Comparison of ENCODE assay signal across 8 mouse cellular contexts in the genomic region with DNA sequence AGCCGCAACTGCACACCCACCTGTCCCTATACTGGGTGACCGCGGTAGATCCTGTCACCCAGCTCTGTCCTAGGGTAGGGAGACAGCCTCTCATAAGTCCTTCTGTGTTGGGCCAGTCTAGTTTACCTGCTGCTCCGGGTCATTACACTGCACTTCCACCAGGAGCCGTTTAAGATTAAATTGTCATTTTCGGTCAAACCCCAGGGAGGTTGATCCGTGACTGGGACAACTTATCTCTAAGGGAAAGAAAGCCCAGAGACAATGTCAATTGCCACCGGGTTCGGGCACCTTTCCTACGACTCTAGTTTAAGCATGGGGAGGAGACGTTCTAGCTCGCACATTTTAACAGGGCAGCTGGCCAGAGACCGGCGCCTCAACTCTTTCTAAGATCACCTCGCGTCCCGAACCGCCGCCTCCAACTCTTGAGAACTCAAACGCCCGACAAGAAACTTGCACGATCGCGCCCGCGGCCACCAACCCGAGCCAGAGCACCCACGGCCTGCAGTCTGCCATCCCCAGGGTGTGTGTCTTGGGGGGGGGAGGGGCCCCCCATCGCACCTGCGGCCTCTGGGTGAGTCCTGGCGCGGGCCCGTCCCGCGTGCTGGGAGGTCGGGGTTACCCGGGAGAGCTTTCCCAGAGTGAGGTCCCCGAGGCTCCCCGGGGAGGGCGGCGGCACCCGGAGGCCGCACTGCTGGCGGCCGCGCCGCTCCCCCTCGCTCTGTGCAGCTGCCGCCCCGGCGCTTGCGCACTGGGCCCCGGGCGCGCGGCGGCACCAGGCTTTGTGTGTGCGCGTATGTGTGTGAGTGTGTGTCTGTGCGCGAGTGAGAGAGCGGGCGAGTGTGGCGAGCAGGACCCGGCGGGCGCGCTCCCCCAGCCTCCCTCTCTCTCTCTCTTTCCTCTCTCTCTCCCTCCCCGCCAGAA. TPM values are rescaled to one million over a fixed set of nuclear protein-coding genes. Genes with fewer than 3 reads are reported as not detected.
A peak's percentile ranks its signal among the peaks of the same experiment; 100 is the strongest.
DNase-seq lines count a peak whose midpoint lies in the region; ATAC-seq and TF ChIP-seq lines count a peak whose summit lies in the region.

Gene Bcl7a (plus strand): TSS at position 128 of the 921 bp plus-strand sequence.

- peak; percentile 89 for ATAC-seq in embryonic facial prominence, embryonic 14.5 days (ENCODE audit: low read depth)
- peak; percentile 76 for ATAC-seq in limb, embryonic 12.5 days (ENCODE audit: insufficient number of reproducible peaks, insufficient read depth, low FRiP score, low TSS enrichment, low read depth)
- ATAC-seq in midbrain, embryonic 14.5 days (ENCODE audit: low FRiP score, low TSS enrichment), result peak; percentile 90

- peak within 1 kb of the TSS; percentile 95 for H3K9ac ChIP-seq in embryonic facial prominence, embryonic 14.5 days (ENCODE audit: low read depth, low read length)
- H3K9ac ChIP-seq in limb, embryonic 12.5 days (replicated peaks), result peak within 1 kb of the TSS; percentile 97
- H3K9ac ChIP-seq in midbrain, embryonic 14.5 days (replicated peaks; ENCODE audit: low read length), result peak within 1 kb of the TSS; percentile 95

- under 1% methylated on average over 69 of the region's 69 CpGs for WGBS in bone marrow, adult 2 months
- WGBS in embryonic facial prominence, embryonic 14.5 days, result 2% methylated on average over 36 of the region's 69 CpGs
- 1% methylated on average over 69 of the region's 69 CpGs for WGBS in limb, embryonic 12.5 days
- WGBS in midbrain, embryonic 14.5 days, result under 1% methylated on average over 69 of the region's 69 CpGs

- peak within 1 kb of the TSS; percentile 92 for H3K4me2 ChIP-seq in embryonic facial prominence, embryonic 14.5 days (ENCODE audit: low read depth, low read length)
- peak within 1 kb of the TSS; percentile 84 for H3K4me2 ChIP-seq in limb, embryonic 12.5 days
- peak within 1 kb of the TSS; percentile 93 for H3K4me2 ChIP-seq in midbrain, embryonic 14.5 days (ENCODE audit: low read length)

- TF ChIP-seq POLR2A in bone marrow, adult 2 months (IDR thresholded peaks at IDR 0.05; ENCODE audit: borderline replicate concordance, control insufficient read depth, low read depth, low read length), result peak; percentile 74; the same call in 1 of the 2 replicates

- H3K36me3 ChIP-seq in embryonic facial prominence, embryonic 14.5 days (ENCODE audit: control insufficient read depth, insufficient read depth, low read length), result peaks cover 3% of the 10 kb centered on the region; the same call in 1 of the 2 replicates
- peaks cover 3% of the 10 kb centered on the region for H3K36me3 ChIP-seq in limb, embryonic 12.5 days
- no peaks in the 10 kb centered on the region for H3K36me3 ChIP-seq in midbrain, embryonic 14.5 days (ENCODE audit: control insufficient read depth, insufficient read depth, low read length)

- peaks cover 1% of the 10 kb centered on the region for H3K4me1 ChIP-seq in bone marrow, adult 2 months (ENCODE audit: control insufficient read depth, insufficient read depth, low read length)
- H3K4me1 ChIP-seq in embryonic facial prominence, embryonic 14.5 days (ENCODE audit: control insufficient read depth, insufficient read depth, low read length), result peaks cover 19% of the 10 kb centered on the region
- peaks cover 18% of the 10 kb centered on the region for H3K4me1 ChIP-seq in limb, embryonic 12.5 days (replicated peaks)
- H3K4me1 ChIP-seq in midbrain, embryonic 14.5 days (ENCODE audit: control insufficient read depth, insufficient read depth, low read length), result peaks cover 28% of the 10 kb centered on the region

- peak; percentile 95 for DNase-seq in A20 (ENCODE audit: low read depth, low spot score)
- DNase-seq in embryonic facial prominence, embryonic 14.5 days (ENCODE audit: low spot score), result peak; percentile 95
- peak; percentile 89 for DNase-seq in heart, adult 8-10 months (ENCODE audit: low spot score)
- peak; percentile 84 to 87 for DNase-seq in kidney, adult 8-10 months
- DNase-seq in midbrain, embryonic 14.5 days, result peak; percentile 97
- DNase-seq in spleen, adult 18-20 months, result peak; percentile 85 to 91

- peak within 1 kb of the TSS; percentile 73 for H3K4me3 ChIP-seq in bone marrow, adult 2 months (replicated peaks; ENCODE audit: control insufficient read depth, low read depth, low read length)
- H3K4me3 ChIP-seq in embryonic facial prominence, embryonic 14.5 days (ENCODE audit: low read depth, low read length), result peak within 1 kb of the TSS; percentile 94
- peak within 1 kb of the TSS; percentile 96 for H3K4me3 ChIP-seq in limb, embryonic 12.5 days (replicated peaks)
- H3K4me3 ChIP-seq in midbrain, embryonic 14.5 days (replicated peaks; ENCODE audit: low read depth, low read length), result peak within 1 kb of the TSS; percentile 85

- no peak for TF ChIP-seq CTCF in bone marrow, adult 2 months (IDR thresholded peaks at IDR 0.05; ENCODE audit: control insufficient read depth, insufficient read depth, low read length)

- peak within 1 kb of the TSS; percentile 89 for H3K27ac ChIP-seq in bone marrow, adult 2 months (ENCODE audit: control insufficient read depth, insufficient read depth, low read depth, low read length, poor library complexity)
- peak within 1 kb of the TSS; percentile 99 for H3K27ac ChIP-seq in embryonic facial prominence, embryonic 14.5 days (replicated peaks; ENCODE audit: low read depth, low read length)
- H3K27ac ChIP-seq in limb, embryonic 12.5 days, result peak within 1 kb of the TSS; percentile 99
- H3K27ac ChIP-seq in midbrain, embryonic 14.5 days (replicated peaks; ENCODE audit: low read depth, low read length), result peak within 1 kb of the TSS; percentile 98

- no peaks in the 10 kb centered on the region for H3K9me3 ChIP-seq in embryonic facial prominence, embryonic 14.5 days (ENCODE audit: control insufficient read depth, low read length)
- H3K9me3 ChIP-seq in limb, embryonic 12.5 days, result no peaks in the 10 kb centered on the region
- no peaks in the 10 kb centered on the region for H3K9me3 ChIP-seq in midbrain, embryonic 14.5 days (ENCODE audit: control insufficient read depth, low read length)

- no peaks in the 10 kb centered on the region for H3K27me3 ChIP-seq in embryonic facial prominence, embryonic 14.5 days (replicated peaks; ENCODE audit: control insufficient read depth, insufficient read depth, low read length)
- no peaks in the 10 kb centered on the region for H3K27me3 ChIP-seq in limb, embryonic 12.5 days
- H3K27me3 ChIP-seq in midbrain, embryonic 14.5 days (ENCODE audit: control insufficient read depth, insufficient read depth, low read length), result no peaks in the 10 kb centered on the region

RNA-seq across cellular contexts. Expression of gene Bcl7a, which starts in this region (rescaled TPM):
- polyA plus RNA-seq in bone marrow, adult 2 months (2011; ENCODE audit: insufficient read depth, insufficient read length, low replicate concordance, missing spikeins), result 17.5 and 30.6 TPM in 2 replicates
- polyA plus RNA-seq in embryonic facial prominence, embryonic 14.5 days (2014; fragmentation: Nextera tagmentation; extraction: Ambion mirVana), result 19.1 and 19.7 TPM in 2 replicates
- total RNA-seq in heart, adult 8-10 months (2022), result 10 to 100 TPM in 1 of 4 experiments, 1 to 10 TPM in 3; 8.7 to 12.5 (median 9.4) TPM
- 43.4 and 45.7 TPM in 2 replicates for polyA plus RNA-seq in limb, embryonic 12.5 days (2016; fragmentation: Nextera tagmentation; extraction: Ambion mirVana)
- polyA plus RNA-seq in midbrain, embryonic 14.5 days (2014; fragmentation: Nextera tagmentation; extraction: Ambion mirVana), result 42.4 and 44.0 TPM in 2 replicates

Comparison
In these comparisons a context has a peak if more than half of its experiments do, and no peak if none do; other contexts are left out.
1. Peak in every context shown above with its lines: DNase-seq, ATAC-seq, H3K4me3 ChIP-seq and H3K27ac ChIP-seq.